ENCODE assay signal across 15 mouse cellular contexts in the genomic region with DNA sequence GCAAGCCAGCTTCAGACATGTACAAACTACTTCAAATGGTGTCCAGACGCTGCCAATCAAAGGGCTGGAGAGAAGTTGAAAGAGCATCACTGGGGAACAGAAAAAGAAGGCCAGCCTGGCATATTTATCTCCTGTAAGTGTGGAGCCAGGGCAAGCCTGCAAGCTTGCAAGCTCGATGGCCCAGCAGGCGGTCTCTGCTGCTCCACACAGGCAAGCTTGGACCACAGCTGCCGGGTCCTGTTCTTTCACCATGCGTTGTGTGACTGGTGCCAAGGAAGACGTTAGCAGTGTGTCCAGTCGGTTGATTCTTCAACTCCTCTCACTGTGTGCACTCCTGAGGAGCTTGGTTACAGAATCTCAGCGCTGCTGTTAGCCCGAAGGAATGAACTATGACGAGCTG. TPM values are rescaled to one million over a fixed set of nuclear protein-coding genes. Genes with fewer than 3 reads are reported as not detected.
DNase-seq lines count a peak whose midpoint lies in the region; ATAC-seq lines count a peak whose summit lies in the region.
"Had no signal": no experiment of that assay in that cellular context is flagged by ENCODE, and none has a peak within 500 bp of the region (broad histone marks: within the 10 kb centered on the region; RNA-seq: fewer than 3 reads in every experiment).

No protein-coding gene starts in this region.

- peak; percentile 27 for DNase-seq in gastrocnemius, postnatal 25 days
- no peak for DNase-seq in gastrocnemius, postnatal 10 days
- DNase-seq in brain, adult 2 months (ENCODE audit: low read depth, low spot score) = peak; percentile 91
- peak; percentile 89 for DNase-seq in cerebellum, adult 9-11 months
- no peak for DNase-seq in frontal cortex, postnatal 36 days (ENCODE audit: low spot score in 2 of 2)
- DNase-seq in lung, postnatal 25 days (ENCODE audit: low spot score) = no peak
- DNase-seq: adrenal gland, adult 2 months; embryo, embryonic 11 days; kidney, adult 8-10 months; kidney, postnatal 4 days; right cerebral cortex, postnatal 14 days; thymus, postnatal 4 days had no signal

- ATAC-seq in cerebellum, adult (ENCODE audit: insufficient number of reproducible peaks, low FRiP score, low TSS enrichment) = peak; percentile 43; the same call in 1 of the 2 replicates
- ATAC-seq: lung, postnatal 0 days had no signal

RNA-seq across cellular contexts. Expression of gene Sel1l3, which starts 12.9 kb away (rescaled TPM):
- 10 to 100 TPM; 71.7 to 90.2 TPM for total RNA-seq in gastrocnemius, postnatal 25 days (2021)
- 10 to 100 TPM; 92.0 to 94.9 TPM for total RNA-seq in gastrocnemius, postnatal 10 days (2021)
- total RNA-seq: megakaryocyte progenitor cell, adult 5-6 weeks had no signal

Comparison
In these comparisons a context has a peak if more than half of its experiments do, and no peak if none do; other contexts are left out.
1. DNase-seq: peak in gastrocnemius, postnatal 25 days (single experiment), brain, adult 2 months (single experiment) and cerebellum, adult 9-11 months (single experiment); none in gastrocnemius, postnatal 10 days (single experiment), frontal cortex, postnatal 36 days (0 of 2) and lung, postnatal 25 days (single experiment).